Mouse (Mus musculus): ENCODE results near the gene Prpf40b.

Gene Prpf40b

DNA sequence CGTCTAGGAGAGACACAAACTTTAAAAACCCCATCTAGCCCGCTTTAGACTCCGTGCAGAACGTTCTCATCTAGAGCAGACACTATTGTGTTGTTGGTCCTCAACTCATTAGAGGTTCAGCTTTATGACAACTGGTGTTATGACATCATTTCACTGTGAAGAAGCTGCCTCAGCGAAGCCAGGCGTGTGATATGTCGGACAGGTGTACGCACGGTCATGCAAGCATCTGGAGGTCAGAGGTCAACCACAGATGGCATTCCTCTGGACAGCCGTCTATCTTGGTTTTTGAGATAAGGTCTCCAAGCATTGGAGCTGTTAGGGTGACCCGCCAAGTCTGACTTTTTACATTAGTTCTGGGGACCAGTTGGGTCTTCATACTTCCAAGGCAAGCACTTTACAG is 4.3 kb upstream of the Prpf40b start:
- DNase-seq (ENCODE audit: low read depth, low spot score): no peak

DNA sequence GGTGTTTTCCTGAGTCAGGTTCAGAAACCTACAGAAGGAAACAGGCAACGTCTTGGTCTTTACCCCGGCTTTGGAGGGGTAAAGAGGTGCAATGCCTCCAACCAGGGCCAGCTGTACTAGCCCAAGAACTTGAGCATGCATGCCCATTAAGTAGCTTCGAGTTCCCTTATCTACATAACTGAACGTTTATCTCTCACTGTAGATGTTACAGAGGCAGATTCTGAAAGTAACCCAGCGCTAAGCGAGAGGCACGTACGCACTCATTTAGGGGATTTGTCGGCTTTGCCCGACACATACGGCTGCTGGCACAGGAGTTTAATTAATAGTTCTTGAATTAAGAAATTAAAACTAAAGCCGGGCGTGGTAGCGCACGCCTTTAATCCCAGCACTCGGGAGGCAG is 600 bp upstream of the Prpf40b start:
- no peak for DNase-seq (ENCODE audit: low read depth, low spot score)

DNA sequence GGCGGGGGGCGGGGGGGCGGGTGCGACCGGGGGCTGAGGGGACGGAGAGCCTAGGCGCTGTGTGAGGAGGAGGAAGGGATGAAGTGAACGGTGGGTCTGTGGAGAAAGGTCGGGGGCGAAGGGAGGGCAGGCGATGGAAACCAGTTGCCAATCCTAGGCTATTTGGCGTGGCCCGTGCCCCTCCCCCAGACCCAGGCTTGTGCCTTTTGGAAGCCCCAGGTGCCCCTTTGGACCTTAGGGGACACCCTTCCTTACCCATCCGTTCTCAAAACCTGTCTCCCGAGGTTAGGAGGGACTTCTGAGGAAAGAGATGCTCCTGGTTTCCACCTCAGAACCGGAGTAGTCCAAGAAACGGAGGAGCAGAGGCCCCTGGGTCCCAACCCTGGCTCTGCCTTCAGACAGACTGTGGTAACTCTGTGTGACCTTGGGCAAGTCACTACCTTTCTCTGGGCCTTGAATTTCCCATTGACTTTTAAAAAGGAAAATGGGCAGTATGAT is 646 bp downstream of the Prpf40b start, which contains the start of gene Fam186b:
Fam186b (minus strand) TSS at position 405 of the 498 bp plus-strand sequence.
- no peak for DNase-seq (ENCODE audit: low read depth, low spot score)

DNA sequence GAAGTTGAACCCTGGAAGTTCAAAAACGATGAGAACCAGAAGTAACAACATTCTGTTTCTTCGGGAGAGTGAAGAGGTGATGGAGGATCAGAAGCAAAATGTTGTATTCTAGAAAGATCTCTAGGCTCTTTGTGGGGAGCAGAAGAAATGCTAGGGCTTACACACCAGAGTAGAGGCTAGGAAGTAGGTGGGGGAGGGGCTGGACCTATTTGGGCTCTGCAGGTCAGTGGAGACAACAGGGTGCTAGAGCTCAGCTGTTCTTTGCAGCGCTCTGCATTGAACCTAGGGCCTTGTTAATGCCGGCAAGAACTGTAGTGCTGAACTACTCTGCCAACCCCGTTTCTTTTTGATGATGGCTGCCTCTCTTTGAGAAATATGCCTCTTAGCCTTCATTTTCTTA is 1.3 kb downstream of the Prpf40b start:
- no peak for DNase-seq (ENCODE audit: low read depth, low spot score)

DNA sequence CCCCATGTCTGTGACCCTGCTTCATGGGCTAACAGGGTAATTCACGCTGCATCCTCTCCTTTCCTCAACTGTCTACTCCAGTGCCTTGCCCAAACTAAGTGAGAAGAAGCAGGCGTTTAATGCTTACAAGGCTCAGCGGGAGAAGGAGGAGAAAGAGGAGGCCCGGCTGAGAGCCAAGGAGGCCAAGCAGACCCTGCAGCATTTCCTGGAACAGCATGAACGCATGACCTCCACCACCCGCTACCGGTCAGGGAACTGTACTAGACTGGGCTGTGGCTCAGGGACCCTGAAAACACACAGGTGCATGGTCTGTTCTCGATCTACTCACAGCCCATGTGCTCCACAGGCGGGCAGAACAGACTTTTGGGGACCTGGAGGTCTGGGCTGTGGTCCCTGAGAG is 12.6 kb downstream of the Prpf40b start:
- no peak for DNase-seq (ENCODE audit: low read depth, low spot score)

DNA sequence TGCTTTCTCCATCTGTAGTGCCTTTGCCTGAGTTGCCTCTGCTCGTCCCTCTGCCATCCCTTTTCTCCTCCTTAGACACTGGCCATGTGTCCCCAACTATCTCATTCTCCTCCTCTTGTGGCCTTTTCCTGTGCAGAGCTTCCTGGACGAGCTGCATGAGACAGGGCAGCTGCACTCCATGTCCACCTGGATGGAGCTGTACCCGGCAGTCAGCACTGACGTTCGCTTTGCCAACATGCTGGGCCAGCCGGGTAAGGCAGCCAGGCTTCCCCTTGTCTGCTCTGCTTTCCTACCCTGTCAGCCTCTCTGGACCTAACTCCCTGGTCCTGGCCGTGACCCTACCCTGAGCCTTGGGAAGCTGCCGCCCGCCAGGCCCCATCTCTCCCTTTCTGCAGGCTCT is 14.7 kb downstream of the Prpf40b start:
- DNase-seq (ENCODE audit: low read depth, low spot score): no peak

DNA sequence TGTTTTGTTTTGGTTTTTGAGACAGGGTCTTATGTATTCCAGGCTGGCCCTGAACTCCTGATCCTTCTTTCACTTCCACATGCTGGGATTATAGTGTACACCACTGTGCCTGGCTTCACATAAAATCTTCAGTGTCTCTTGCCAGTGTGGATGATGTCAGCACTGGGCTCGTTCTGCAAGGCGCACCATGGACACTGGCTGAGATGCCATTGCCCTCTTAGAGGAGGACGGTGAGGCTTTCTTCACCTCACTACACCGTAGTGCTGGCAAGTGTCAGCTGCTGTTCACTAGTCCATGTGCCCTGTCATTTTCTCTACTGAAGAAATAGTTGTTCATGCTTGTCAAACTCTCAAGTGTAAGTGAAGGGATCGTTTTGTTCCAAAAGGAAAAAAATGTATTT is 15.7 kb downstream of the Prpf40b start:
- DNase-seq (ENCODE audit: low read depth, low spot score): no peak

DNA sequence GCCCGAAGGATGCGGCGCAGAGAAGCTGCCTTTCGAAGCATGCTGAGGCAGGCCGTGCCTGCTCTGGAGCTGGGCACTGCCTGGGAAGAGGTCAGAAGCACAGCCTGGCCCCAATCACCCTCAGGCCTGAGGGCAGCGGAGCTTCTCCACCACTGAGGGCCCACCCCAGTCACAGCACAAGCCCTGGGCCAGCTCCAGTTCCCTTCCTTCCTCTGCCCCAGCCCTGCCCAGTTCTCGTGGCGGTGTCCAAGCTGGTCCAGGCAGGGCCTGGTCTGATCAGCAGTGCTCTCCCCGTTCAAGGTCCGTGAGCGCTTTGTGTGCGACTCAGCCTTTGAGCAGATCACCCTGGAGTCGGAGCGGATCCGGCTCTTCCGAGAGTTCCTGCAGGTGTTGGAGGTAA is 20.0 kb downstream of the Prpf40b start:
- DNase-seq (ENCODE audit: low read depth, low spot score): no peak

DNA sequence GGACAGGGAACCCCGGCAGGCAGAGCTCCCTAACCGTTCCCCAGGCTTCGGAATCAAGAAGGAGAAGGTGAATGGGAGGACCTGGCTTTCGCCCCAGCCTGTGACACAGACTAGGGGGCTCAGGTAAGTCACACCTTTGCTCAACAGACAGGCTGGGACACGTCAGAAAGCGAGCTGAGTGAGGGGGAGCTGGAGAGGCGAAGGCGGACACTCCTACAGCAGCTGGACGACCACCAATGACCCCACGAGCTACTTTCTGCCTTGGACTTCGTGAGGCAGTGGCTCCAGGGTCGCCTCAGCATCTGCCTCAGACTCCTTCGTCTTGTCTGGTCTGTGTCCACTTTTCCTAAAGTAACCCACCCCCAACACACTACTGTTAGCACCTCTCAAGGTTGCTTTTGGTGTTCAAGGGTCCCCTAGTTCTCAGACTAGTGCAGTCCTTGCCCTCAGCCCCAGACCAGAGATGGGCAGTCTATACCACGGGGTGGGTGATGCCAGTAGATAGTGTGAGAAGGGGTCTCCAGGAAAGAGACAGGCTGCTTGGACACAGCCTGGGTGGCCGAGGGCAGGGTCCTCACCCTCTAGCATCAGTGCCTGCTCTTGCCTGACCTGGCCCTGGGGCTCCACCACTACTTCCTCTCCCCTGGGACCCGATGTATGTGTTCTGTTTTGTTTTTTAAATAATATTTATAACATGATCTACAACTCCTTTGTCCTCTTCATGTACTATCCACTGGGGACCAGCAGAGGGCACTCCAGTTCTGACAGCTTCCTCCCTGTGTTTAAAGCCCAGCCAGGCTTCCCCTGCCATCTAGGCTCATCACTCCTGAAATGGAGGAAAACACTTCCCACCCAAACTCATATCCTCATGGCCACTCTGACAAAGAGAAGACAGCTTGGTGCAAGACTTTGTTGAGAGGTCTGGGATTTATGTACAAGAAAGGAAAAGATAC is 21.7 kb downstream of the Prpf40b start:
- peak; percentile 75 for DNase-seq (ENCODE audit: low read depth, low spot score)

DNA sequence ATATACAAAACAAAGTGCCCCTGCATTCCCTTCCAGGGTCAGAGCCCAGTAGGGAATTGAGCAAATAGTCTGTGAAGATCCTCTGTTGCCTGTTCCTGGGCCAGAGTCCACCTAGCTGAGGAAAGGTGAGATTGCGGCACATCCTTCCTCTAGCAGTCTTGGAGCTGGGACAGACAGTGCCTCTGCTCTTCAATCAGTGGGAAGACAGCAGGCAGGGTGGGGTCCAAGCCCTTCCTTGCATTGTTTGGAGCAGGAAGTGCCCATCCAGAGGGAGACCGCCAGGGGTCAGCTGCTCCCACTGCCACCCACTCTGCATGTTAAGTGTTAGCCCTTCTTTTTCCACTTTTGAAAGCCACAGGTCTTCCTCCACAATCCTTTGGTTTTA is 22.4 kb downstream of the Prpf40b start:
- DNase-seq (ENCODE audit: low read depth, low spot score): no peak

DNA sequence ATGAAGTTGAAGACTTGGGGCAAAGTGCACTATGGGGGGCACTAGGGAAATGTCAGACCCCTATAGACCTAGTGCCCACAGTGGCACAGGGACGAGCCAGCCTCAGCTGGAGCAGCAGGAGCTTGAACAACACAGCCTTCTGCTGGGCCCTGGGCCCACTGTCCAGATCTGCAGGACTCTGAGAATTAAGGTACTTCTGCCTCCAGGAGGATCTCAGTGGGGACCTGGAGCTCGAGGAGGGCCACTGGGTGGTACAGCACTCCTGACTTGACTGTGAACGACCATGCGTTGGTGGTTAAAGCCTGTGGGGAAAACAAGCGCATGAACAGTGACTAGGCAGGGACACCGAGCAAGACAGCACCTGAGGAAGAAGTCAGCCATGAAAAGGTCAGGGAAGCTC is 23.2 kb downstream of the Prpf40b start:
- no peak for DNase-seq (ENCODE audit: low read depth, low spot score)

DNA sequence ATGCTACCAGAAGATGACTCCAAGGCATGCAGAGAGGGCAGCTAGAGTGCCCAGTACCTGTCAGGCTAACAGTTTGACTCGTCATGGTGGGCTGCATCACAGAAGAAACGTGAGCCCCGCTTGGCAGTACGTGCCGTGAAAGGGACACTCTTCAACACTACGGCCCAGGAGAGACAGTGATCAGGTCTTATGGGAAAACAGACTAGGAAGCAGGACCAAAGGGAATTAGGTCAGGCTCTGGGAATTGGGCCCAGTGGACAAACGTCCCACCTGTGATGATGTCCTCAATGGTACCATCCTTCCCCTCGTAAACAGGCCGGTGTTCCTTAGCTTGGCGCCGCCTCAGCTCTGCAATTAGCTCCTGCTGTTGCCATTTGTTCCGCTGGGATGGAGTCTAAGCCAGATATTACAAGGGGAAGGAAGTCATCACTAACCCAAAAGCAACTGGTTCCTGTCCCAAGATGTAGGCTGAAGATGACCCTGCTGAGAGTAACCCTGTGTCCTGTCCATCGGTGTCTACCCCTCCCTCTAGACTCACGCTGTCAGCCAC is 24.0 kb downstream of the Prpf40b start:
- no peak for DNase-seq (ENCODE audit: low read depth, low spot score)

DNA sequence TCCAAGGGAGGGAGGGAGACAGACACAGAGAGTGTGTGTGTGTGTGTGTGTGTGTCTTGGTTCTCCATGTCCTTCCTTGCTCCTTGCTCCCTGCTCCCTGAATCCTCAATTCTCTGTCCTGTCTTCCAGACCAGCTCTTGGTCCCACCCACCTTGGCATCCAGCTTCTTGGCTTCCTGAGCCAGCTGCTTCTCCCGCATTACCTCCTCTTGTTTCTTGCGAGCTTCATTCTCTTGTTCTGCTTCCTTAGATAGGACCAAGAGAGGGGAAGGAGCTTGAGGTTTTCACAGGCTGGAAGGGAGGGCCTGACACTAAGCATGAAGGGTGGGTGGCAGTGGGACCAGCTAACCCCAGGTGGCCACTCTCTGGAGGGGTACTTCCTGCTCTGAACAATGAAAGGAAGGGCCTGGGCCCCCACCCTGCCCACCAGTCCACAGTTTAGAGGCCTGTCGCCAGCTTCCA is 24.6 kb downstream of the Prpf40b start:
- DNase-seq (ENCODE audit: low read depth, low spot score): no peak

DNA sequence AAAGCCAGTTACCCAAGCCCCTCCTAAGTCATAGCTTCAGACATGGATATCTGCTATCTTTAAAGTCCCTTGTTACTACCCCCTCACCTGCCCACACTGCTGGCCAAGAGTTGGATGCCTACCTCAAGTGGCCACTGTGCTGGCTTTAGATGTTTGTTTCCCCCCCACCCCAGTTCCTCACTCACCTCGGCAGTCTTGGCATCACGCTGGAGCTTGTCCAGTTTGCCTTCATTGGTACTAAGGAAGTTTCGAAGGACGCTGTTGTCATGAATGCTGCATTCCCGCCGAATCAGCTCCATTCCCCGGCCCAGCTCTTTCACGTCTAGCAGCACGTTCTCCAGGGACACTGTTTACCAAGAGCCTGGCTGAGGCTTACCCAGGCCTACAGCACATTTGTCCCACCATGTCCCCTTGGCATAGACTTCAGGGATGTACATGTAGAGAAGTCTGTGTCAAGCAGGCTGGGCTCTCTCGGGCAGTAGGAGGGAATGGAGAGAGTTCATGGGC is 25.3 kb downstream of the Prpf40b start:
- no peak for DNase-seq (ENCODE audit: low read depth, low spot score)

DNA sequence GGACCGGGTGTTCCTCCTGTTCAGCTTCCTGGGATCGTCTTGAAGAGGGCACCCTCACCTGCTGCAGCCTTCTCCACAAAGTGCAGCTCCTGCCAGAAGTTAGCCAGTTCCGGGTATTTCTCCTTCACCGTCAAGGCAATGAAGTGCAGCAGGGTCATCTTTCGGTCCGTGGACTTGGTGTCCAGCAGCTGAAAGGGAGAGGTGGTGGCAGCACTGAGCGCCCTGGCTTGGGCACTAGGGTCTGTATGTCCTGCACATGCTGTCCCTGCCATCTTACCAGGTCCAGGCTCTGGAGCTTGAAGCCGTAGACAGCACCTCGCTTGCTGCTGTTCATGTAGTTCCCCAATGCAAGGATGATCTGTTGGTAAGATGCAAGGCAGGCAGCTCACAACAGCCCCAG is 26.1 kb downstream of the Prpf40b start:
- DNase-seq (ENCODE audit: low read depth, low spot score): no peak

DNA sequence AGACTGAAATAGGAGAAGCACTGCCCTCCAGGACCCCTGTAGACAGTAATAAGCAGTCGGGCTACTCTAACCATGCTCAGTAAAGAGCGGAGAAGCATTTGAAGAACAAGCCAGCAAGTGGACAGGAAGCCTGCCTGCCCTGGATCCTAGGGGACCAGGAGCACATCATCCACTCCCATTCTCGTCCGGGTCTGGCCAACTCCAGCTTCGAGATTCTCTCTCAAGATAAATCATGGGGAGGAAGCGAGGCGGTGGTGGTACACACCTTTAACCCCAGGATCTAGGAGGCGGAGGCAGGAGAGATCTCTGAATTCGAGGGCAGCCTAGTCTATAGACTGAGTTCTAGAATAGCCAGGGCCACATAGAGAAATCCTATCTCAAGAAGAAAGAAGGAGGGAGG is 29.3 kb downstream of the Prpf40b start:
- no peak for DNase-seq (ENCODE audit: low read depth, low spot score)

DNA sequence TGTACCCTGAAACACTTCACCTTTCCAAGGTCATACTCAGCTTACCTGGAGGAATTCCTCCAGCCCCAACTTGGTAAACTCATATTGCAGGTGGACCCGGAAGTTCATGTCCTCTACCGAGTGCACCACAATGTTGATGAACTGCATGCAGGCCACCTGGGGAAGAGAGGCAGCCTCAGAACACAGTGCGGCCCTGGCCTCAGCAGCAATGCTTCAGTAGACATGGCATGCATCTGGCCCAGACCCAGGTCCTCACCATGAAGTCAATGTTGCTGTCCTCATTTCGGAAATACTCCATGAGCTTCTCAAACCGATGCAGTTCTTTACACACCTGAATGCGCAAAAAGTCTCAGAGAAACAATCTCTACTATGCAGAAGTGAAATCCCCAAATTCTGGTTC is 30.7 kb downstream of the Prpf40b start:
- DNase-seq (ENCODE audit: low read depth, low spot score): no peak

DNA sequence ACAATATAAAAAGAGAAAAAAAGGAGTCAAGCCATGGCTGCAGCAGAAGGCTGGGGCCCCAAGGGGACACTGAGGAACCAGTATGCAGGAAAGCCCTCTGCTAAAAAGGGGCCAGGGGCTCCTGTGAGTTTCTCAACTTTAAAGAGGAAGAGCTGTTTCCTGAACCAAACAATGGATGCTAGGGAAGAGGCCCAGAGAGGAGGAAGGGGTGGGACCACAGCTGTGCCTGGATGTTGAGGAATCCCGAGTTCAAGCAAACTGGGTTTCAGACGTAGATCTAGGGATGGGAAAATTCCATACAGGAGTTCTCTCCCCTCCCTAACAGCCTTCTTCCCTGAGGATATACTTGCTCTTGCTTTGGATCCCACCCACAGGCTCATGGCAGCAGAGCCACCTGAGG is 31.5 kb downstream of the Prpf40b start:
- no peak for DNase-seq (ENCODE audit: low read depth, low spot score)

DNA sequence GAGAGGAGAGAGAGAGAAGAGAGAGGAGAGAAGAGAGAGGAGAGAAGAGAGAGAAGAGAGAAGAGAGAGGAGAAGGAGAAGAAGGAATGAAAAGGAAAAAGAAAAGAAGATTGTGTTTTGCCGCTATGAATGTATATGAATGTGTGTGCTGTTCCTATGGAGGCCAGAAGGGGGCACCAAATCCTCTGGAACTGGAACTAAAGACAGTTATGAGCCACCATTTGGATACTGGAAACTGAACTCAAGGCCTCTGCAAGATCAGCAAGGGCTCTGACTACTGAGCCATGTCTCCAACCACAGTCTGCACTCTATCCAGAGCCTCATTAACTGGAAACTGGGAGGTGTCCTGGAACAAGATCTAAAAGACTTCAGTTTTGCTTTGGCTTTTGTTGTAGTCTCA is 32.1 kb downstream of the Prpf40b start:
- no peak for DNase-seq (ENCODE audit: low read depth, low spot score)

DNA sequence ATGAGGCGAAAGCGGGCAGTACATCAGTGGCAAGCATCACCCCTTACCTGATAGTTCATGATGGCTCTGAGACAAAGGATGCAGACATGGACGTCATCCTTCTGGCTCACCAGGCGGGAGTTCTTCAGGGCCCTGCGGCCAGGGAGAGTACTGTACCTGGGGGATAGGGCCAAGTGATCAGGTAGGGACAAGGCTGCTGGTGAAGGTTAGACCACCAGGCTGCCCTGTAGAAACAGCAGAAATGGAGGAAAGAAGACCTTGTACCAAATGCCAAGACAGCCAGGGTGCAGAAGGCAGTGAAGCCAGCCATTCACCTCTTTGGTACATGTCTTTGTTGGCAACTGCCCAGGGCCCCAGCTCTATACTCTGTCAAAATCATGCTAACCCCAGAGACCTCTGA is 33.1 kb downstream of the Prpf40b start:
- no peak for DNase-seq (ENCODE audit: low read depth, low spot score)

DNA sequence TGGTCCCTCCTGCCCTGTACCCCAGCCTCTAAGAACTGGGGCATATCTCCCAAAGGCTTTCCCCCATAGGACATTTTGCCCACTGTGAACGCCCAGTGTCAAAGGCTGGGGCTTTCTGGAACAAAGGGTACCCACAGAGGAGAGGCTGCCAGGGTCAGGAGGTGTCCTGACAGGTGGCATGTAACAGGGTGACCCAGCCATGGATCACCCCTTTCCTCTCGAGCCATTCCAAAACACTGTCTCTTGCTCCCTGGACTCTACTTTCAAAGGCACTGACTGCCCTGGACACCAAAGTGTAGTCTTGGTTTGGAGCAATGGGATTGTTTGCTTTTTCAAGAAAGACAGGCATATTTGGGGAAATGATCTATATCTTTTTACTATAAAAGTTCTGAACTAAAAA is 35.4 kb downstream of the Prpf40b start:
- DNase-seq (ENCODE audit: low read depth, low spot score): no peak

DNA sequence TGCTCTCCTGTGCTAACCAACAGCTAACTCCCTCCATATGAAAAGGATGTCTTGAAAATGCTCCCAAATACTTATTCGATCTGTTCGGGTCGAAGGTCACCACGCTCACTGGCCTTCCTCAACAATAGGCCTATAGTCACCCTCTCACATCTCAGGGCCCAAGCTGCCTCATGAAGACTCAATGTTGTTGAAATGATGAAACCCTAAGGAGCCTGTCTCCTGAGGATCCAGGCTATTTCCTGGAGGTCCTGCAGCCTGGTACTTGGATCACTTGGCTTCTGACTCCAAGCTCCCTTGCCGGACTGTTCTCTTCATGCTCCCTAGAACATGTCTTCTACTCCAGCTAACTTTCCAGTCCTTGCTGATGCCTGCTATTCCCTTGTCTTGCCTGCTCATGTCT is 36.5 kb downstream of the Prpf40b start:
- no peak for DNase-seq (ENCODE audit: low read depth, low spot score)

DNA sequence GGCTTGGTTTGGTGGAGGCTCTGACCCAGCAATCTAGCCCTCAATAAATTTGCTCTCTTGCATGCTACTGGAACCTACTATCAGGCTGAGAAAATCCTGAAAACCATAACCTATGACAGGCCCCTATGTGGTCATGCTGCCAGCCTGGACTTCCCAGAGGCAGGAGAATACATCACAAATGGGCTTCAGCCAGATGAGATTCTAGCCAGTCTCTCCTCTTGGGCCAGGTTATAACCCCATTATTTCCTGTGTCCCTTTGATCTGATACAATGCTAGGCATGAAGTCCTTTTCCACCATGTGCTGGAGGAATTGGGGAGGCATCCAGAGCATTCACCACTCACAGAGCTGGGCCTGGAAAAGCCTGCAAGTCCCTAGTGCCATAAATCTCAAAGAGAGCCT is 37.2 kb downstream of the Prpf40b start:
- DNase-seq (ENCODE audit: low read depth, low spot score): no peak
